ENCODE assay signal across 21 mouse cellular contexts in genomic region chr16:5545801-5546200, GRCm38 (mm10).
"Had no signal": no experiment of that assay in that cellular context is flagged by ENCODE, and none has a peak within 500 bp of the region (broad histone marks: within the 10 kb centered on the region; RNA-seq: fewer than 3 reads in every experiment).

No protein-coding gene starts in this region.

- H3K4me1 ChIP-seq: heart, embryonic 12.5 days; hindbrain, embryonic 15.5 days; limb, embryonic 10.5 days; limb, embryonic 12.5 days had no signal

- H3K9ac ChIP-seq: forebrain, postnatal 0 days; heart, embryonic 12.5 days; hindbrain, embryonic 13.5 days; hindbrain, embryonic 15.5 days; limb, embryonic 12.5 days had no signal

- H3K4me2 ChIP-seq: heart, embryonic 12.5 days; hindbrain, embryonic 13.5 days; hindbrain, embryonic 15.5 days; limb, embryonic 12.5 days had no signal

- H3K27ac ChIP-seq: heart, embryonic 10.5 days; hindbrain, embryonic 13.5 days; hindbrain, embryonic 15.5 days; hindbrain, postnatal 0 days; layer of hippocampus, adult 2 months; left cerebral cortex, adult 2 months; limb, embryonic 10.5 days; limb, embryonic 12.5 days had no signal

- H3K27me3 ChIP-seq: heart, embryonic 12.5 days; hindbrain, embryonic 13.5 days; hindbrain, embryonic 15.5 days; limb, embryonic 12.5 days had no signal

- H3K36me3 ChIP-seq: heart, embryonic 10.5 days; heart, embryonic 12.5 days; hindbrain, embryonic 13.5 days; hindbrain, embryonic 15.5 days; limb, embryonic 10.5 days; limb, embryonic 12.5 days had no signal

- ATAC-seq: forebrain, postnatal 0 days; hindbrain, postnatal 0 days; intestine, postnatal 0 days had no signal

- DNase-seq: forebrain, postnatal 0 days; gastrocnemius, postnatal 14 days; gastrocnemius, postnatal 36 days; heart, adult 18-20 months; heart, postnatal 10 days; heart, postnatal 36 days; kidney, adult 18-20 months; kidney, adult 8-10 months; kidney, postnatal 10 days; kidney, postnatal 25 days; kidney, postnatal 4 days had no signal

- H3K4me3 ChIP-seq: heart, embryonic 10.5 days; heart, embryonic 12.5 days; hindbrain, embryonic 13.5 days; hindbrain, embryonic 15.5 days; layer of hippocampus, adult 2 months; left cerebral cortex, adult 2 months; limb, embryonic 10.5 days; limb, embryonic 12.5 days had no signal

- H3K9me3 ChIP-seq: heart, embryonic 10.5 days; heart, embryonic 12.5 days; hindbrain, embryonic 13.5 days; hindbrain, embryonic 15.5 days; limb, embryonic 10.5 days; limb, embryonic 12.5 days had no signal
